9 mouse cellular contexts compared by ENCODE assay signal in genomic region chr9:45139082-45139481, GRCm38 (mm10). TPM values are rescaled to one million over a fixed set of nuclear protein-coding genes. Genes with fewer than 3 reads are reported as not detected.
DNase-seq lines count a peak whose midpoint lies in the region; ATAC-seq and TF ChIP-seq lines count a peak whose summit lies in the region.
"Had no signal": no experiment of that assay in that cellular context is flagged by ENCODE, and none has a peak within 500 bp of the region (broad histone marks: within the 10 kb centered on the region; RNA-seq: fewer than 3 reads in every experiment).

No protein-coding gene starts in this region.

- peak overlapping the region; percentile 54 for H3K4me3 ChIP-seq in heart, embryonic 12.5 days
- peak overlapping the region; percentile 79 for H3K4me3 ChIP-seq in E14TG2a.4 (replicated peaks; ENCODE audit: low read length)
- peak overlapping the region; percentile 47 for H3K4me3 ChIP-seq in forebrain, postnatal 0 days (ENCODE audit: low read depth, low read length)
- peak overlapping the region; percentile 53 for H3K4me3 ChIP-seq in liver, embryonic 16.5 days (ENCODE audit: low read depth, low read length)

- no peak for TF ChIP-seq CTCF in E14TG2a.4 (conservative IDR thresholded peaks at IDR 0.05; ENCODE audit: low read length)
- no peak for TF ChIP-seq CTCF in forebrain, postnatal 0 days (IDR thresholded peaks at IDR 0.05; ENCODE audit: low read depth)

- peak overlapping the region; percentile 58 for H3K9ac ChIP-seq in heart, embryonic 12.5 days
- peak overlapping the region; percentile 37 for H3K9ac ChIP-seq in forebrain, postnatal 0 days
- H3K9ac ChIP-seq in liver, embryonic 16.5 days (ENCODE audit: low read depth, low read length) = no peak overlapping the region

- peaks cover 47% of the 10 kb centered on the region for H3K4me1 ChIP-seq in heart, embryonic 12.5 days (replicated peaks)
- H3K4me1 ChIP-seq in E14TG2a.4 (replicated peaks; ENCODE audit: low read depth, low read length) = peaks cover 41% of the 10 kb centered on the region
- H3K4me1 ChIP-seq in forebrain, postnatal 0 days (ENCODE audit: insufficient read depth) = no peaks in the 10 kb centered on the region
- H3K4me1 ChIP-seq in liver, embryonic 16.5 days (ENCODE audit: control insufficient read depth, low read depth, low read length) = no peaks in the 10 kb centered on the region; the same call in none of the 2 replicates

- H3K9me3 ChIP-seq in heart, embryonic 12.5 days (replicated peaks) = no peaks in the 10 kb centered on the region
- no peaks in the 10 kb centered on the region for H3K9me3 ChIP-seq in E14TG2a.4 (ENCODE audit: low read length)
- H3K9me3 ChIP-seq in forebrain, postnatal 0 days (ENCODE audit: low read length) = no peaks in the 10 kb centered on the region
- H3K9me3 ChIP-seq in liver, embryonic 16.5 days (replicated peaks; ENCODE audit: control insufficient read depth, low read length) = no peaks in the 10 kb centered on the region

- H3K27ac ChIP-seq in heart, embryonic 12.5 days (ENCODE audit: poor library complexity, severe bottlenecking) = no peak overlapping the region
- H3K27ac ChIP-seq in forebrain, postnatal 0 days (ENCODE audit: low read depth, low read length) = no peak overlapping the region
- H3K27ac ChIP-seq in liver, embryonic 16.5 days (ENCODE audit: low read length) = no peak overlapping the region

- 3% methylated on average over 7 of the region's 7 CpGs for WGBS in heart, embryonic 12.5 days
- WGBS in forebrain, postnatal 0 days = 6% methylated on average over 7 of the region's 7 CpGs
- WGBS in liver, embryonic 16.5 days (ENCODE audit: insufficient replicate concordance) = 7% methylated on average over 7 of the region's 7 CpGs

- ATAC-seq in heart, embryonic 12.5 days (ENCODE audit: insufficient number of reproducible peaks, low FRiP score) = no peak
- no peak for ATAC-seq in forebrain, postnatal 0 days
- no peak for ATAC-seq in liver, embryonic 16.5 days (ENCODE audit: low read depth)

- no peak for DNase-seq in heart, adult 8-10 months (ENCODE audit: low spot score)
- no peak for DNase-seq in forebrain, postnatal 0 days
- DNase-seq in right cerebral cortex, postnatal 25 days = no peak
- DNase-seq in gastrocnemius, postnatal 25 days = no peak
- DNase-seq in spleen, postnatal 36 days (ENCODE audit: low spot score in 2 of 2) = no peak

- no peaks in the 10 kb centered on the region for H3K36me3 ChIP-seq in heart, embryonic 12.5 days
- H3K36me3 ChIP-seq in E14TG2a.4 (ENCODE audit: insufficient read depth, low read length) = no peaks in the 10 kb centered on the region
- H3K36me3 ChIP-seq in forebrain, postnatal 0 days (ENCODE audit: insufficient read depth) = no peaks in the 10 kb centered on the region
- H3K36me3 ChIP-seq in liver, embryonic 16.5 days (ENCODE audit: control insufficient read depth, insufficient read depth) = no peaks in the 10 kb centered on the region

- H3K27me3 ChIP-seq in heart, embryonic 12.5 days (replicated peaks) = peaks cover 84% of the 10 kb centered on the region
- H3K27me3 ChIP-seq in E14TG2a.4 (ENCODE audit: insufficient read depth, low read length) = peaks cover 94% of the 10 kb centered on the region
- peaks cover 76% of the 10 kb centered on the region for H3K27me3 ChIP-seq in forebrain, postnatal 0 days (ENCODE audit: insufficient read depth, low read length)
- peaks cover 49% of the 10 kb centered on the region for H3K27me3 ChIP-seq in liver, embryonic 16.5 days (ENCODE audit: control insufficient read depth, insufficient read depth, low read depth, low read length)

- H3K4me2 ChIP-seq in heart, embryonic 12.5 days = peak overlapping the region; percentile 80
- H3K4me2 ChIP-seq in forebrain, postnatal 0 days (ENCODE audit: low read depth) = peak overlapping the region; percentile 89
- peak overlapping the region; percentile 42 for H3K4me2 ChIP-seq in liver, embryonic 16.5 days (ENCODE audit: low read depth, low read length)

RNA-seq across cellular contexts. Expression of gene Scn4b, which starts 0.9 kb away (rescaled TPM):
- polyA plus RNA-seq in heart, embryonic 12.5 days (2016; fragmentation: Nextera tagmentation; extraction: Ambion mirVana) = 0.62 and 0.91 TPM in 2 replicates
- total RNA-seq in heart, adult 8-10 months (2022) = 10 to 100 TPM; 30.2 to 58.6 (median 38.0) TPM
- 0.43 and 0.69 TPM in 2 replicates for total RNA-seq in forebrain, postnatal 0 days (2014; rRNA removed)
- 0.36 and 0.59 TPM in 2 replicates for polyA plus RNA-seq in forebrain, postnatal 0 days (2015; fragmentation: Nextera tagmentation; extraction: Ambion mirVana)
- 0.15 and 0.37 TPM in 2 replicates for polyA plus RNA-seq in liver, embryonic 16.5 days (2015; fragmentation: Nextera tagmentation; extraction: Ambion mirVana)
- 100 to 1,000 TPM; 202 to 205 TPM for total RNA-seq in gastrocnemius, postnatal 25 days (2021)

RNA-seq across cellular contexts. Expression of gene Scn2b, which starts 21.5 kb away (rescaled TPM):
- polyA plus RNA-seq in heart, embryonic 12.5 days (2016; fragmentation: Nextera tagmentation; extraction: Ambion mirVana) = 1.2 and 2.1 TPM in 2 replicates
- 1 to 10 TPM in 2 of 4 experiments, under 1 TPM in 2; 0.81 to 1.4 (median 1.1) TPM for total RNA-seq in heart, adult 8-10 months (2022)
- 8.6 and 11.5 TPM in 2 replicates for total RNA-seq in forebrain, postnatal 0 days (2014; rRNA removed)
- 3.6 and 5.4 TPM in 2 replicates for polyA plus RNA-seq in forebrain, postnatal 0 days (2015; fragmentation: Nextera tagmentation; extraction: Ambion mirVana)
- polyA plus RNA-seq in liver, embryonic 16.5 days (2015; fragmentation: Nextera tagmentation; extraction: Ambion mirVana) = 0.20 TPM in 2 replicates
- 1 to 10 TPM; 1.7 to 1.9 TPM for total RNA-seq in gastrocnemius, postnatal 25 days (2021)

RNA-seq across cellular contexts. Expression of gene BC049352, which starts 42.7 kb away (rescaled TPM):
- polyA plus RNA-seq in heart, embryonic 12.5 days (2016; fragmentation: Nextera tagmentation; extraction: Ambion mirVana) = not detected in 2 replicates
- not detected for total RNA-seq in heart, adult 8-10 months (2022)
- 0.38 TPM in 1 of 2 replicates, not detected in the other for total RNA-seq in forebrain, postnatal 0 days (2014; rRNA removed)
- 0.28 and 0.47 TPM in 2 replicates for polyA plus RNA-seq in forebrain, postnatal 0 days (2015; fragmentation: Nextera tagmentation; extraction: Ambion mirVana)
- polyA plus RNA-seq in liver, embryonic 16.5 days (2015; fragmentation: Nextera tagmentation; extraction: Ambion mirVana) = 0.05 and 0.09 TPM in 2 replicates
- 1 to 10 TPM; 1.7 to 1.9 TPM for total RNA-seq in gastrocnemius, postnatal 25 days (2021)
- polyA plus RNA-seq: brain, embryonic 14.5 days had no signal

Comparison
In these comparisons a context has a peak if more than half of its experiments do, and no peak if none do; other contexts are left out.
1. RNA of gene Scn4b, which starts 0.9 kb away (total RNA-seq): 202 to 205 TPM in gastrocnemius, postnatal 25 days and 30.2 to 58.6 TPM in heart, adult 8-10 months; 0.43 to 0.69 TPM in forebrain, postnatal 0 days; every median in the first group is over 10 times any median in the second.
2. Peak in every context shown above with its lines, with median percentiles within 50 percentile points of each other: H3K4me2 ChIP-seq and H3K4me3 ChIP-seq.